Mouse (Mus musculus): ENCODE data around the gene Sgsm1. TPM values are rescaled to one million over a fixed set of nuclear protein-coding genes. Genes with fewer than 3 reads are reported as not detected.

The Sgsm1 gene
- total and polyA plus RNA-seq, 2 experiments from 2014 or later: 0.11 to 1.1 TPM

- DNase-seq (ENCODE audit: low spot score) (no peak), ATAC-seq (ENCODE audit: insufficient read depth, low read depth) (no peak)
- no peaks in the 10 kb centered on the region; the same call in 1 of the 2 replicates for H3K27me3 ChIP-seq (ENCODE audit: control insufficient read depth, insufficient read depth, low read length)
- peaks cover 9% of the 10 kb centered on the region for H3K4me1 ChIP-seq (ENCODE audit: control insufficient read depth, insufficient read depth)
- no peak overlapping the region for H3K27ac ChIP-seq (ENCODE audit: low read depth)
- H3K4me2 ChIP-seq (ENCODE audit: low read depth, low read length): no peak overlapping the region
- WGBS: 78% methylated on average over 12 of the region's 12 CpGs
- no peak overlapping the region for H3K4me3 ChIP-seq (ENCODE audit: low read depth, low read length)
- H3K9me3 ChIP-seq (replicated peaks; ENCODE audit: control insufficient read depth, low read length): no peaks in the 10 kb centered on the region
- TF ChIP-seq EP300 (IDR thresholded peaks at IDR 0.05; ENCODE audit: low read depth) (no peak), CTCF (IDR thresholded peaks at IDR 0.05; ENCODE audit: low read depth) (no peak)
- no peaks in the 10 kb centered on the region for H3K36me3 ChIP-seq (replicated peaks; ENCODE audit: control insufficient read depth, insufficient read depth, low read length)
- no peak overlapping the region for H3K9ac ChIP-seq (replicated peaks; ENCODE audit: low read depth, low read length)
Observed at GRCm38 (mm10) chr5:113195451-113195850, 115.1 kb downstream of the Sgsm1 start.

DNA sequence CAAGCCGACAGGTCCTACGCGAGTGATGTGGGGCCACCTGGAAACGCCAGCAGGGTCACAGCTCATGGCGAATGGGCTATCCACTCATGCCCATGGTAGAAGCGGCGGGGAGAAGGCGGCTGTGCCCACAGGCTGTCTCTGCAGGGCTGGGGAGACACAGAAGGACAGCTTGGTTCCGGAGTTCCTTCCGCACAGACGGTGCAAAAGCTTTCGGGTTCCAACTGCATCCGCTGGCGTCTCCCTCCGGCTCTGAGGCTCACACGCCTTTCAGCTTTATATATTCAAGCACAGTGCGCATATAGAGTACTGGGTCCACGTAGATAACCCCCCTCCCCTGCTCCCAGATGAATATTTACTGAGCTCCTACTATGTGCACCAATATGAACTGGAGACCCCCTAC is 116.8 kb downstream of the Sgsm1 start:
- no peak for ATAC-seq (ENCODE audit: insufficient read depth, low read depth)
- TF ChIP-seq EP300 (IDR thresholded peaks at IDR 0.05; ENCODE audit: low read depth) (no peak), CTCF (IDR thresholded peaks at IDR 0.05; ENCODE audit: low read depth) (no peak)
- no peaks in the 10 kb centered on the region for H3K36me3 ChIP-seq (replicated peaks; ENCODE audit: control insufficient read depth, insufficient read depth, low read length)
- H3K4me2 ChIP-seq (ENCODE audit: low read depth, low read length): no peak overlapping the region
- H3K27ac ChIP-seq (ENCODE audit: low read depth): no peak overlapping the region
- H3K9me3 ChIP-seq (replicated peaks; ENCODE audit: control insufficient read depth, low read length): no peaks in the 10 kb centered on the region
- H3K9ac ChIP-seq (replicated peaks; ENCODE audit: low read depth, low read length): no peak overlapping the region
- whole genome bisulfite sequencing: 86% methylated on average over 18 of the region's 18 CpGs
- no peaks in the 10 kb centered on the region; the same call in 1 of the 2 replicates for H3K27me3 ChIP-seq (ENCODE audit: control insufficient read depth, insufficient read depth, low read length)
- no peak overlapping the region for H3K4me3 ChIP-seq (ENCODE audit: low read depth, low read length)
- peaks cover 4% of the 10 kb centered on the region for H3K4me1 ChIP-seq (ENCODE audit: control insufficient read depth, insufficient read depth)
- DNase-seq (ENCODE audit: low spot score): no peak

Small RNA genes within 50 kb of the gene (microRNA-seq; reads per million reads assigned to microRNA genes)
- not detected for gene Mir7229
- gene Mir7230: not detected

Other genes with a start within 250 kb of the Sgsm1 start
- gene Crybb2, start 240.7 kb downstream of the Sgsm1 start, total RNA-seq (2014; rRNA removed; ENCODE audit: low replicate concordance): not detected in 2 replicates
- not detected in 2 replicates for gene Crybb2, start 240.7 kb downstream of the Sgsm1 start, polyA plus RNA-seq (2015; fragmentation: Nextera tagmentation; extraction: Ambion mirVana)
- gene Crybb3, start 229.2 kb downstream of the Sgsm1 start, total RNA-seq (2014; rRNA removed; ENCODE audit: low replicate concordance): not detected in 2 replicates
- gene Crybb3, start 229.2 kb downstream of the Sgsm1 start, polyA plus RNA-seq (2015; fragmentation: Nextera tagmentation; extraction: Ambion mirVana): 0.77 and 0.89 TPM in 2 replicates
- gene 2900026A02Rik, start 89.5 kb downstream of the Sgsm1 start, total RNA-seq (2014; rRNA removed; ENCODE audit: low replicate concordance): 17.0 and 18.9 TPM in 2 replicates
- 8.1 and 10.2 TPM in 2 replicates for gene 2900026A02Rik, start 89.5 kb downstream of the Sgsm1 start, polyA plus RNA-seq (2015; fragmentation: Nextera tagmentation; extraction: Ambion mirVana)
- gene Tmem211, start 83.9 kb downstream of the Sgsm1 start, total RNA-seq (2014; rRNA removed; ENCODE audit: low replicate concordance): not detected in 2 replicates
- gene Tmem211, start 83.9 kb downstream of the Sgsm1 start, polyA plus RNA-seq (2015; fragmentation: Nextera tagmentation; extraction: Ambion mirVana): not detected in 2 replicates
- gene Aym1, start 46.5 kb upstream of the Sgsm1 start, total RNA-seq (2014; rRNA removed; ENCODE audit: low replicate concordance): not detected in 2 replicates
- gene Aym1, start 46.5 kb upstream of the Sgsm1 start, polyA plus RNA-seq (2015; fragmentation: Nextera tagmentation; extraction: Ambion mirVana): not detected in 2 replicates
- 0.73 and 4.5 TPM in 2 replicates for gene Wscd2, start 179.5 kb upstream of the Sgsm1 start, total RNA-seq (2014; rRNA removed; ENCODE audit: low replicate concordance)
- 0.27 and 0.34 TPM in 2 replicates for gene Wscd2, start 179.5 kb upstream of the Sgsm1 start, polyA plus RNA-seq (2015; fragmentation: Nextera tagmentation; extraction: Ambion mirVana)